Mouse (Mus musculus) heart, postnatal 36 days (tissue): ENCODE measurements around the gene Prkcb. TPM values are rescaled to one million over a fixed set of nuclear protein-coding genes. Genes with fewer than 3 reads are reported as not detected.
A peak's percentile ranks its signal among the peaks of the same experiment; 100 is the strongest.

ENCODE experiments used
- DNase-seq, 2 experiments: peaks; one replicate each; pipeline ENCODE4 v3.0.0; 2021 to 2022
- intact Hi-C: fragments of 180-260 bp; cut with DNase I; formaldehyde crosslinking; loops from one replicate; pipeline ENCODE4 v1.15.1; 2025
- total RNA-seq, 2 experiments: library from RNA; stranded (reverse); gene quantifications; 2 replicates each; pipeline ENCODE4 v1.2.3; 2021

Gene Prkcb
- total RNA-seq, 2 experiments from 2014 or later = 3.2 to 4.9 TPM

DNA sequence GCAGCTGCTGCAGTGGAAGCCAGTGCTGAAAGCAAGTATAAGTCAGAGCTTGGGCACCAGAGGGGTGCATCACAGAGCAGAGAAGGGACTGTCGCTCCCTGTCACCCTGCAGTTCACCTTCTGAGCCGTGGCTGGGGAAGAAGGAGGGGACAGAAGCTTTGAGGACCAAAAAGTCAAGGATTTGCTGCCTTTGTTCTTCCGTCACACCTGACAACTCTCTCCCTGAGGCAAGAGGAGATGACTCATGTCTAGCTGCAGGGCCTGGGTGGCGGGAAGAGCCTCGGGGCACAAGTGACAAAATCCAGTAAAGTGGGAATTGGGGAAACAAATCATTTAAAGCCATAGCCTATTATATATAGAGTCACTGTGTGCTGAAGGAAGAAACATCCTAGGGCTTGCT, 209.9 kb downstream of the Prkcb start:
- DNase-seq = no peak
- intact Hi-C loops = no loop called here

DNA sequence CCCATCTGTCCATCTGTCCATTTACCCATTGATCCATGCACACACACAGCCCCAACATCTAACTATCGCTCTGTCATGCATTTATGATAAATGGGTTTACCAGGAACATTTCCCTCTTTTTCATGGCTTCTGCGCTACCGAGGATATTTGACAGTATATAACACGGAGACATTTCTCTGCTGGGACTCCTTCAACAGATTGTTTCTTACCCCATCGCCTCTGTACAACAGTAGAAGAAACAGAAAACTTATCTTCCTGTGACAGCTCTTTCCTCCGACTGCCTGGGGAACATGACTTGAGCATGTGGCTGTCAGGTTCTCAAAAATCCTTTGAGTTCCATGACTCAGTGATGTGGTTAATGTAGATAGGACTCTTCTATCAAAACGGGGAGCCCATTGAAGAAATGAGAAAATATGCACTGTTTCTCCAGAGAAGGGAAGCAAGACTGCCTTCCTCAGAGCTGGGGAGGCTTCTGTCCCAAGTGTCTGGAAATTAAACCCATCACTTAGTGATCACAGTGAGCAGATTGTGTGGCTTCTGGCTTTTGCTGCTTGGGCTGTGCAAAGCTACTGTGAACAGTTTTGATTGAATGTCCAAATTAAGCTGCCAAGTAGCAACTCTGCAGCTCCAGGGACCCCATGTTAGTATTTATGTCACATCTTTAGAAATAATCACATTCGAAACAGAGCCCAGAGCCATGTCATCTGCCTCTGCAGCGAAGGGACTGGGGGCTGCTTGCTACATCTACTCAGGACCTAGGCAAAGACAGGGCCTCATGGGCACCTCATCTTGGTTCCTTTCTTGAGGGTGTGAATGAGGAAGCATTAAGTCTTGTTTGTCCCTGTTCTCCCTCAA, 211.4 kb downstream of the Prkcb start:
- intact Hi-C loops = no loop called here
- no peak for DNase-seq

DNA sequence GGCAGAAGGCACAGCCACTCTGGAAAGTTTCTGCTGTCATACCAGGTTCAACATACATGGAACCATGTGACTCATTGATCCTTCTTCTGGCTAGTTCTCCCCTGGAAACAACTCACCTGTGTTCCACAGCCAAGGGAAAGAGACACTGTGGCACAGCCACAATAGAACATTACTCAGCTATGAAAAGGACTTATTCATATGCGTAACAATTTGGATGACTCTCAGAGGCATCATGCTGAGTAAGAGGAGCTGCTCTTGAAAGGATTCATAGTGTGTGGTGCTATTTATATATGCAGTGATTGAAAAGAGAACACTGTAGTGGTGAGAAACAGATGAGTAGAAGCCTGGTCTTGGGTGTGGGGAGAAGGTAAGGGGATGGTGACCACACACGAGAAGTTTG, 217.9 kb downstream of the Prkcb start:
- DNase-seq = no peak
- intact Hi-C loops = no loop called here

DNA sequence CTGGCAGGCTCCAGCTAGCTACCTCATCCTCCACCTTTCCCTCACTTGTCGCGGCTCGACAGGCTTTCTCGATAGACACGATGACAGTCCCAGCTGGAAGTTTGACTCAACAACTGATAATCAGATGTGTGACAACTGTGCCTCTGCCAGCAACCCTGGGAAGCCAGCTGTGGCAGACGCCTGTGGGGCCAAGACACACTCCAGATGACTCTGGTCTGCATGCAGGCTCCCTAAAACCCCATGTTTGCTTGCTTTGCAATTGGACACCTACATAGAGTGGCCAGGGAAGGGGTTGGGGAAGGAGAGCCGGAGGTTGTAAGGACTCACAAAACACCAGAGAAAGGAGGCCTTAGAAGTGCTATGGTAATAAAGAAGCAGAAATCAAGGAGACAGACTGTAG, 221.4 kb downstream of the Prkcb start:
- DNase-seq = no peak
- intact Hi-C loops = no loop called here

DNA sequence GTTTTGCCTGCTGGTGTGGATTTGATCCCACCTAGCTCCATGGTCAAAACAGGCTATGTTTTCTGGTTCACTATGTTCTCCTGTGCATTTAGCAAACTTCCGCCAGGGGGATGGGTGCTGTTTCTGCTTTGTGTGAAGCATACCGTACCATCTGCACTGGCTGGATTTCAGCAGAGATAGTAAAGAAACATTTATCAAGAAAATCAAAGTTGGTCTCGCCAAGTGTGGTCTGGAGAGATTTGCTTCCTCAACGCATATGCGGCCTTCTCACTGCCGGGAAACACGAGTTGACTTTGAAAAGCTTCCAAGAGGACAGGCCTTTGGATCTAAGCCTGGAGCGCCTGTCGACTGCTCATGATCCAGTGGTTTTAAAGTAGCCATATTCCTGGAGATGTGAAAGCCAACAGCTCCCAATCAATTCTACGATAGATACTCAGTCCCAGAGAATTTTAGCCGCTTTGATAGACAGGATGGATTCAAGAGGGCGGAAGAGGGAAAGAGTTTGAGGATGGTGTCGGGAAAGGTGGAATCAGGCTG, 223.9 kb downstream of the Prkcb start:
- DNase-seq = no peak
- intact Hi-C loops = no loop called here

DNA sequence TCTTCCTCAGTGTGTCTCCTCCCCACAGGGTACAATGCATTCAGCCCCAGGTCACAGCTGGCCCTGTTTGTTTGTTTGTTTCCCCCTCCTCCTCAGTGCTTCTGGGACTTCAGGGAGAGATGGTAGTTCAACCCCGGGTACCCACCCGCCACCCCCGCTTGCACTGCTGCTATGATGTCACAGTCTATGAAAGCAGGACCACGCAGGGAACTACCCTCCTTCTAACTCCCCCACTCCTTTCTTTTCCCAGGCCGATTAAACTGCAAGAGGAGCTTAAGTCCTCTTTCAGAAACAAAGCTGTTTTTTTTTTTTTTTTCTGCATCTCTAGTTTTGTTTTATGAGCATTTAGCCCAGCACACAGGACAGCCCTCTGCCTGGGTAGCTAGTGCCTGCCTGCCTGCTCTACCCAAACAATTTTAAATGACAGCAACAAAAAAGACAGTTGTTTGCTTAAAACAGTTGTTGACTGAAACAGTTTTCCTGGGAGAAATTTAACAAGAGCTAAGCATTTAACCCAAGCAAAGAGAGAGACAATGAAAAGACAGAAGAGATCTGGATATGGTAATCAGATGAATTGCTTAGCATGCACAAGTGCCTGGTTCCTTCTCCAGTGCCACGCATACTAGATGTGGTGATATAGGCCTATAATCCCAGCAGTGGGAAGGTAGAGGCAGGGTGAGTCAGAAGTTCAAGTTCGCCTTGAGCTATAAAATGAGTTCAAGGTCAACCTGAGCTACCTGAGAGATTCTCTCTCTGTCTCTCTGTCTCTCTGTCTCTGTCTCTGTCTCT, 232.5 kb downstream of the Prkcb start:
- intact Hi-C loops = no loop called here
- no peak for DNase-seq

DNA sequence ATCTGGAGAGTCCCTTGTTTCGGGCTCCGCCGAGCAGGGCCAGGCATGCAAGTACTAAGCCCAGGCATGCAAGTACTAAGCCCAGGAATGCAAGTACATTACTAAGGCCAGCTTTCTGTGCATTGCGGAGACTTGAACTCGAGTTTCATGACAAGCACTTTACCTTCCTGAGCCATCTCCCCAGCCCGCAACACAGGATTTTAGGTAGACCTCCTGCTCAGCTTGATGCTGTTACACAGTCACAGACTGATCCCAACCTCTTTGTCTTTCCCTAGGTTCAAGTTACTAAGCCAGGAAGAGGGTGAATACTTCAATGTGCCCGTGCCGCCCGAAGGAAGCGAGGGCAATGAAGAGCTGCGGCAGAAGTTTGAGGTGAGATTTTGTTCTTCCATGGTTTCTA, 239.7 kb downstream of the Prkcb start:
- intact Hi-C loops = no loop called here

DNA sequence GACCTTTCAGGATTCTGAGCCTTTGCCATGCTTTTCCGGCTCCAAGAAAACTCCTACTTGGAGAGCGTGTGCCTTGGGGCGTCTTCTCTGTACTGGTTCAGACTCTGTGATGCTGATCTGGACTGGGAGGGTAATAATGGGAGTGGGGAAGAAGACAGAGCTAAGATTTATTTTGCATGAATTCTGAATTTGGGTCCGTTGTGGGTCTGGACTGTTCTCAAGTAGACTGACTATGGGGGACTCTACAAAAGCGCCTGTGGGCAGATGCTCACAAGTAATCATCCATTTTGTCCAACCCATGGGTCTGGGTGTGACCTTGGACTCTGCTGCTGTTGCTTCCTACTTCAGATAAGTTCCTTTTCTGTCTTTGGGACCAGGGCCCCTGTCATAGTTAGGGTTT, 240.1 kb downstream of the Prkcb start:
- intact Hi-C loops = no loop called here

More for the DNA sequence above, 239.7 kb downstream of the Prkcb start:
- DNase-seq = no peak

DNA sequence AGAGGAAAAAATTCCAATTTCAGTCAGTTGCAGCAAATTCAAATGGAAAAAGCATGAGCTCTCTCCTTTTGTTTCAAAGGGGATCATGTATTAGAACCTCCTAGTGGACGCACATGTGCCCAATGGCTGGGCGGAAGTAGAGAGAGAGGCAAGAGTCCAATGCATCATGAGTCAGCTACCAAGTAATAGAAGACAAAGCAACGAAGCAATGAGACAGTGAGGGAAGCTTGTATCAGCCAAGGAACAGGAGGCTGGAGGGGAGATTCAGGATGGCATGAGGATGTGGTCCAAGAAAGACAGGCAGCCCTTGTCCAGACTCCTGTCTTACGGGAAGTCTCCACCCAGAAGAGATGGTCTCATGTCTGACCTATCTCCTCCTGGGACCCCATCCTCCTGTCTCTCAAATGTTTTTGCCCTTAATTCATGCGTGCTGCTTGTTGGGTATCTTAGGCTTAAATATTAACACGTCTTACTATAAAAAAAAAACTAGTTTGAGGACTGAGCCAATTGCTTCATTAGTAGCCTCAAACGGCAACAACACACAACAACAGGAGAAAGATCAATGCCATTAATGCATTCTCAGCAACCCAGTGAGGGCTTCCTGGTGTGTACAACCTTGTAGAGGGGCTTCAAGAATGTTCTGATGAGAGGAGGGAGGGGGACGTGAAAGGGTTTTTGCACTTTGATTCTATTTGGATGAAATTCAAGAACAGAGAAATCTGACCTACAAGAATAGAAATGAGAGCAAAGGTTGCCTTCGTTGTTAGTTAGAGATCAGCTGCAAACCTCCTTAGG, 245.2 kb downstream of the Prkcb start:
- no peak for DNase-seq

More for the DNA sequence above, 240.1 kb downstream of the Prkcb start:
- no peak for DNase-seq

DNA sequence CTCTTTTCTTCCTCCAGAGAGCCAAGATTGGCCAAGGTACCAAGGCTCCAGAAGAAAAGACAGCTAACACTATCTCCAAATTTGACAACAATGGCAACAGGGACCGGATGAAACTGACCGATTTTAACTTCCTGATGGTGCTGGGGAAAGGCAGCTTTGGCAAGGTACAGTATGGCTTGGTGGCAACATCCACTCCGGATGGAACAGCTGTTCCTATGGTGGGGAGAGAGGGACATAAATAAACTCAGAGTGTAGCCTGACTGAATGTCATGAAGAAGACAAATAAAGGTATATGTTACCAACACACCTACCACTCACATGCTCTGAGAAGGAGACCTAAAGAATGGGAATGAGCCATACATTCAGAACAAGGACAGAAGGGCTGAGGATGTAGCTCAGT, 256.1 kb downstream of the Prkcb start:
- no peak for DNase-seq

More for the DNA sequence above, 245.2 kb downstream of the Prkcb start:
- intact Hi-C loops = no loop called here

DNA sequence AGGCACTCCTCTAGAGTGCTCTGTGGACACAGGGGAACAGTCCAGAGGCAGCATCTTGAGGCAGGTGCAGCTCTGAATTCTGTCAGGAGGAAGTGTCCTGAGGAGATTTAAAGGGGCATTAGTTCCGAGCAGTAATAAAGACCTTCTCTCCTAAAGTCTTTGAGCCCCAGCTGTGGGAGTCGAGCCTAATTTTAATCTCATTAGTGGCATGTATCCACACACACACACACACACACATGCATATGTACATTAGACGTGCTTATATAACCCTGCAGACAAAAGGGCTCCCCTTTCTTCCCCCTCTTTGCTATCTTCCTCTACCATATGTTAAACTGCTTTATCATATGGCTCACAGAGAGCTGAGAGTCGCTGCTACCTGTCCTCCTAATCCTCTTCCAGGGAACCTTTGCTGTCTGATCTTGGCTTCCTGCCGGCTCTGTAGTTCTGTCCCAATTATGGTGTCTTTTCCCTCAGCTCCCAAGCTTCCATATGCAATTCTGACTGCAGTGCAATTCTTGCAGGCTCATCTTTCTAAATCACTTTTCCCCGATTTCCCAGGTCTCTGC, 268.1 kb downstream of the Prkcb start:
- intact Hi-C loops = loop anchor here (5.0 kb wide), 1 partner anchor 271 kb away; no protein-coding TSS in a partner anchor

More for the DNA sequence above, 256.1 kb downstream of the Prkcb start:
- intact Hi-C loops = no loop called here

DNA sequence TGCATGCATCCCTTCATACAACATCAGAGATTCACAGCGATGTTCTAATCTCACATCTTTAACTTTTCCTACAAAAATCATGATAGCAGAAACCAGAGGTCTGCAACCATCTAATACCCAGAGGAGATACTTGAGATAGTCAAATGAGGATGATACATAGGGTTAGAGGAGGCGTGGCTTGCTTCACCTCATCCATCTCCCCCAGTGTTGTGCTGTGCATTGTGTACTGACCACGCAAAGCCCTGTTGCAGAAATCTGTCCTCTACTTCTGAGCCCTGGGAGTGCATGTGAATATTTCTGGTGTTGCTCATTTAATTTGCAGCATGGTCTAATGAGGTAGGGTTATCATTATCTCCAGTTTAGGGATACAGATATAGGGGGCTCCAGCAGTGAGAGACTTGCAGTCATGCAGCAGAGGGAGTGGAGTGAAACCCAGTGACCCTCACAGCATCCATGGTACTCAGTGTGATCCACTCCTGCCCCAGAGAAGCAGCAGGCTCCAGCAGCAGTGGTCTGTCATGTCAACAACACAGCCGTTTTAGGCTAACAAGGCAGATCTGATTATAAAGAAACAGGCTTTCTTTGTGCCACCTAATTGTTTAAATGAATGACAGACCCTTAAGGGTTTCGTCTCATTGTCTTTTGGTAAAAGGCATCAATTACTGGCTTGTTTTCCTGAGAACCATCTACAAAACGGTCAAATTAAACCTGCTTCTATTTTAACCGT, 269.7 kb downstream of the Prkcb start:
- intact Hi-C loops = loop anchor here (5.0 kb wide), 1 partner anchor 269 kb away; no protein-coding TSS in a partner anchor
- DNase-seq = no peak

More for the DNA sequence above, 268.1 kb downstream of the Prkcb start:
- DNase-seq = no peak

DNA sequence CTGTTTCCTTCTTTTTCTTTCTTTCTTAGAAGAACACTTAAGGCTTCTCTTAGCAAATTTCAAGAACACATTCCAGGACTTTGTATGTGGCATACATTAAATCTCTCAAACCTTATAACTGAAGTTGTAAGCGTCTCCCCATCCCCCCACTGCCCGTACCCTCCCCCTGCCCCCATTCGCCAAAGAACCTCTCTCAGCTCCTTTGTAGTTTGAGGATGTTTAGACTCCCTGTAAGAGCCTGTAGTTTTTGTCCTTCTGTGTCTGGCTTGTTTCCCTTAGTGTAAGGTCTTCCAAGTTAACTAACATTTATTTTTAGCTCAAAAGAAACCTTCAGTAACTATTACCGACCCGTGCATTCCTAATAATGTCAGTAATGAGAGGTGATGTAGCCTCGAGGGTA, 270.4 kb downstream of the Prkcb start:
- DNase-seq = no peak

DNA sequence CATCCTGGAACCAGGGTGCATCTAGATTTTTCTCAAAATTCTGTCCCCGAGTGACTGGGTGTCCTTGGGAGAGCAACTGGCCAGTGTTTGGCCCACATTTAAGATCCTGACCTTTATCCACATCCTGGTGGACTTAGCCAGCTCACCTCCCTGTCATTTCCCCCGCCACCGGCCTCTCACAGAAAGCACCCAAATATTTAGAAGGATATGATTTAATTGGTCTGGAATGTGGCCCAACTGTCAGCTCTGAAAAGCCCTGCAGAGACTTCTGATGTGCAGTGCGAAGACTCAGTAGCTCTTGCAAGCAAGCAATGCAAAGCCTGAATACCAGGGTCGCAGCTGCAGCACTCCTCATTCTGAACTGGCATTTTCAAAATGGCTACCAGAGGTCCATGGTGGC, 274.0 kb downstream of the Prkcb start:
- intact Hi-C loops = loop anchor here (5.0 kb wide), 1 partner anchor 90 kb away; no protein-coding TSS in a partner anchor
- peak in 1 of 2 experiments; percentile 5 for DNase-seq

More for the DNA sequence above, 270.4 kb downstream of the Prkcb start:
- intact Hi-C loops = loop anchor here (5.0 kb wide), 1 partner anchor 268 kb away; no protein-coding TSS in a partner anchor

DNA sequence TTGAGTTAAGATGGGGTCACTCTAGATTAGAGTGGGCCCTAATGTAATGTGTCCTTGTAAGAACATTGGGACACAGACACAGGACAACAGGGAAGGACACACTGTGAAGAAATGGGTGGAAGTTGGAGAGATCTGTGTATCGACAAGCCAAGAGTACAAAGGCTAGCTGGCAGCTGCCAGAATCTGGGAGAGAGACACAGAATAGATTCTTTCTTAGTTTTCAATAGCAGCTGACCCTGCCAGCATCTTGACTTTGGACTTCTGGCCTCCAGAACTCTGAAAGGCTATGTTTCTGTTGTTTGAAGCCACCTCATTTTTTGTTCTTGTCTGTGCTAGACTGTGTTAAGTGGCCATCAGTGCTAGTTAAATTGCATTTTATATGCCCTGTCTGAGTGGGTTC, 276.8 kb downstream of the Prkcb start:
- intact Hi-C loops = no loop called here

DNA sequence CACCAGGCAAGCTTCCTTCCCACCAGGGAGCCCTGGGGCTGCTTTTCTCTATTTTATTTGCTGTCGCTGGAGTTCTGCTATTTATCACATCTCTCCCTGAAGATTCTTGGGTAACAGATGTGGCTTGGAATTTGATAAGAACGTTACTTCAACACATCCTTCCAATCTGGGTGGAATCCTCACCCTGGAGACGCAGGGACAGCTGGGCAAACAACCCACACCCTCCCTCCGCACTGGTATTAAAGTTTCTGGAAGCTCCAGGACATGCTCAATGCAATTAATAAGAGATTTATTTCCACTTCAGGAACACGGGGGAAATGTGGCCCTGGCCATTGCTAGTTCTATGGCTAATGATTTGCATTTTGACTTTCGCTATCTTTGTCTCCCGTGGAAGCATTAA, 277.5 kb downstream of the Prkcb start:
- DNase-seq = no peak
- intact Hi-C loops = no loop called here

More for the DNA sequence above, 276.8 kb downstream of the Prkcb start:
- DNase-seq = no peak

DNA sequence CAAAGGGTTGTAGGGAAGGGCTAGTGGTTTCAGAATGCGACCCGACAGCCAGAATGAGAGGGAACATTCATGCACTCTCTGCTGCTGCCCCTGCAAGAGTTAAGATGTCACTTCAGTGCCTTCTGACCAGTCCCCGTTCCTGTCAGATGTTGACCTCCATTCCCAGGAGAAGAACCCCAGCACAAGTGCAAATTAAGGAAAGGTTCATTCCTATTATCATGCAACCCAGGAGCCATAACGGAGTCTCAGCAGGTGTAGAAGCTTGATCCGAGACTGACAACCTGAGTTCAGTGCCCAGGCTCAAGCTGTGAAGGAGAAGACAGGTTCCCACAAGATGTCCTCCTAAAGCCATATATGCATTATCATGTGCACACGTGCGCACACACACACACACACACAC, 280.2 kb downstream of the Prkcb start:
- no peak for DNase-seq
- intact Hi-C loops = no loop called here

DNA sequence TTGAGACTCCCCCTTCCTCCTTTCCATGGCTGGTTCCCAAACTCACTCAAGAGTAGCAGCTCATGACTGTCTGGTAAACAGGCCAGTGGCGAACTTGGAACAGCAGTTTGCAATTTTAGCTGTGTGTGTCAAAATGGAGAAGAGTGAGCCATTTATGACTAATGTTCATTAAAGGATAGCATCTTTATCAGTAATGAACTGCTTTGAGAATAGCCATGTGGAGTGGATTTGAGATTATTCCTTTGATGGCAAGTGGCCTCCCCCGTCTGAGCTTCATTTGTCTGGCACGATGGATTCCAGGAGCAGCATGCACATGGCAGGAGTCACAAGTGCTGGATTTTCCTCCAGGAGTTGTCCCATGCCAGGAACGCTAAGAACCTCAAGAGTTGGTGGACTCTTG, 281.9 kb downstream of the Prkcb start:
- intact Hi-C loops = no loop called here
- no peak for DNase-seq

DNA sequence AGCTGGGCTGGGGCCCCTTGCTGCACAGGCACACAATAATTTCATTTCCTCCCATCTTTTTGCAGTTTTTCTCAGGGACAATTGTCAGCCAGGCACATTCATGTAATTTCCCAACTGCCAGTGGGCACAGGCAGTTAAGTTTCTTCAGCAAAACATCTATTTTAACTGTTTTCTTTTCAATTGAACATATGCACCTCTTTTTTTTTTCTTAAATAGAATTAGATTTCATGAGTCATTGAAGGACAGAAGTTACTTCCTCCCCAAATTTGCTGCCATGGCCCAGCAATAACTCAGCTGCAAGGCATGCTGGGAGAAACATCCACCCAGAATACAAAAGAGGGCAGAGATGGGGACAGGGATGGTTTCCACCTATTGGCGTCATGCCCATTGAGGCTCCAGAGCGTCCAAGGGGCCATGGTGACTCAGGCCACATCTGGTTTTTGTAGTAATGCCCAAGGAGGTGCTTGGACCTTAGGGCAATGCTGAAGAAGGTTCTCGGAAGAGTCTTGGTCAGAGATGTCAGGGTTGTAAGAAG, 284.6 kb downstream of the Prkcb start:
- no peak for DNase-seq
- intact Hi-C loops = no loop called here
